Mouse (Mus musculus) CH12.LX (cell line): ENCODE data around the gene Lbr. TPM values are rescaled to one million over a fixed set of nuclear protein-coding genes. Genes with fewer than 3 reads are reported as not detected.
A peak's percentile ranks its signal among the peaks of the same experiment; 100 is the strongest.

ENCODE experiments used
- DNase-seq: peaks from one replicate; pipeline ENCODE4 v3.0.0-alpha.2; 2013; ENCODE audit errors: extremely low read depth
- H3K27ac ChIP-seq: 2 replicates; pipeline ENCODE4 v1.5.1; 2012; ENCODE audit warnings: low read depth, mild to moderate bottlenecking, control low read depth, moderate library complexity; ENCODE audit not compliant: insufficient read depth
- H3K27me3 ChIP-seq: replicated peaks from 2 replicates; pipeline ENCODE3; 2012; ENCODE audit warnings: inconsistent platforms
- H3K36me3 ChIP-seq, 2 experiments: replicated peaks in 1 of 2; 2 replicates each; pipeline versions ENCODE3 to v1.6.1; 2012; ENCODE audit warnings: inconsistent platforms in 1 of 2, low read length in 1 of 2, mild to moderate bottlenecking in 1 of 2, mixed read lengths in 1 of 2, moderate library complexity in 1 of 2; ENCODE audit not compliant: control insufficient read depth in 1 of 2, insufficient read depth in 1 of 2
- H3K4me1 ChIP-seq, 2 experiments: 2 replicates each; pipeline ENCODE4 v1.6.1; 2012; ENCODE audit warnings: inconsistent platforms in 1 of 2, moderate library complexity in 1 of 2; ENCODE audit not compliant: insufficient read depth in 2 of 2, control insufficient read depth in 1 of 2
- H3K4me2 ChIP-seq: 2 replicates; pipeline ENCODE4 v1.6.1; 2012; ENCODE audit warnings: low read depth, mild to moderate bottlenecking, control low read depth; ENCODE audit not compliant: poor library complexity, insufficient read depth, severe bottlenecking
- H3K4me3 ChIP-seq, 3 experiments: fragments of 150-350 bp in 1 of 3; sonication (generic) in 1 of 3; replicated peaks in 1 of 3; 2 replicates each; pipeline versions ENCODE3 to v1.5.1; 2011 to 2012; ENCODE audit warnings: low read depth in 2 of 3, low read length in 2 of 3, mild to moderate bottlenecking in 2 of 3, moderate library complexity in 2 of 3, control low read depth in 1 of 3, improper control_type of control experiment in 1 of 3, inconsistent platforms in 1 of 3, mixed read lengths in 1 of 3; ENCODE audit not compliant: poor library complexity in 1 of 3
- H3K79me2 ChIP-seq: replicated peaks from 2 replicates; pipeline ENCODE4 v1.6.1; 2012; ENCODE audit warnings: mild to moderate bottlenecking, moderate library complexity; ENCODE audit not compliant: control insufficient read depth, poor library complexity, insufficient read depth, severe bottlenecking; ENCODE audit errors: extremely low read depth
- H3K9ac ChIP-seq: 2 replicates; pipeline ENCODE4 v1.6.1; 2012; ENCODE audit warnings: low read depth, mild to moderate bottlenecking, control low read depth, moderate library complexity; ENCODE audit not compliant: insufficient read depth
- H3K9me3 ChIP-seq: replicated peaks from 2 replicates; pipeline ENCODE3; 2012; ENCODE audit warnings: low read length, inconsistent platforms, mixed read lengths
- CHD1 ChIP-seq: IDR thresholded peaks from 2 replicates; pipeline ENCODE4 v1.6.1; 2012; ENCODE audit warnings: low read depth, low read length, improper control_type of control experiment, inconsistent platforms
- CHD2 ChIP-seq: IDR thresholded peaks from 2 replicates; pipeline ENCODE4 v1.6.1; 2011; ENCODE audit warnings: low read length, improper control_type of control experiment
- CTCF ChIP-seq, 2 experiments: IDR thresholded peaks in 1 of 2; conservative IDR thresholded peaks in 1 of 2; 2 replicates each; pipeline ENCODE4 v1.5.1; 2011 to 2012; ENCODE audit warnings: low read depth in 2 of 2, low read length in 2 of 2, improper control_type of control experiment in 1 of 2, inconsistent platforms in 1 of 2, mild to moderate bottlenecking in 1 of 2, moderate library complexity in 1 of 2
- EP300 ChIP-seq: IDR thresholded peaks from 2 replicates; pipeline ENCODE4 v1.6.1; 2011; ENCODE audit warnings: low read length, improper control_type of control experiment
- IRF4 ChIP-seq: IDR thresholded peaks from 2 replicates; pipeline ENCODE4 v1.6.1; 2014; ENCODE audit warnings: low read depth, mild to moderate bottlenecking, inconsistent platforms, low read length, improper control_type of control experiment
- JUN ChIP-seq: IDR thresholded peaks from 2 replicates; pipeline ENCODE4 v1.6.1; 2011; ENCODE audit warnings: low read depth, mild to moderate bottlenecking, low read length, improper control_type of control experiment, moderate library complexity; ENCODE audit not compliant: insufficient read depth
- KAT2A ChIP-seq: IDR thresholded peaks from 2 replicates; pipeline ENCODE4 v1.6.1; 2012; ENCODE audit warnings: low read length, improper control_type of control experiment, inconsistent platforms; ENCODE audit not compliant: insufficient replicate concordance
- MAFK ChIP-seq: IDR thresholded peaks from 2 replicates; pipeline ENCODE4 v1.6.1; 2011; ENCODE audit warnings: low read length, improper control_type of control experiment; ENCODE audit not compliant: insufficient replicate concordance
- MAZ ChIP-seq: IDR thresholded peaks from 2 replicates; pipeline ENCODE4 v1.6.1; 2012; ENCODE audit warnings: low read depth, mild to moderate bottlenecking, inconsistent platforms, low read length, improper control_type of control experiment, moderate library complexity
- NRF1 ChIP-seq: IDR thresholded peaks from 2 replicates; pipeline ENCODE4 v1.6.1; 2014; ENCODE audit warnings: low read depth, mild to moderate bottlenecking, inconsistent platforms, low read length, improper control_type of control experiment, moderate library complexity
- PAX5 ChIP-seq: IDR thresholded peaks from 2 replicates; pipeline ENCODE4 v1.6.1; 2012; ENCODE audit warnings: low read length, inconsistent platforms, mixed read lengths
- POLR2AphosphoS2 ChIP-seq: IDR thresholded peaks from 2 replicates; pipeline ENCODE4 v1.6.1; 2011; ENCODE audit warnings: low read depth, low read length, improper control_type of control experiment
- RCOR1 ChIP-seq: conservative IDR thresholded peaks from 2 replicates; pipeline ENCODE4 v1.6.1; 2012; ENCODE audit warnings: low read depth, mild to moderate bottlenecking, inconsistent platforms, low read length, improper control_type of control experiment
- SMC3 ChIP-seq: IDR thresholded peaks from 2 replicates; pipeline ENCODE4 v1.6.1; 2011; ENCODE audit warnings: low read depth, low read length, improper control_type of control experiment
- TBP ChIP-seq: conservative IDR thresholded peaks from 2 replicates; pipeline ENCODE4 v1.6.1; 2011; ENCODE audit warnings: low read depth, low read length, improper control_type of control experiment
- TCF12 ChIP-seq: IDR thresholded peaks from 2 replicates; pipeline ENCODE4 v1.6.1; 2014; ENCODE audit warnings: low read depth, mild to moderate bottlenecking, inconsistent platforms, low read length, improper control_type of control experiment
- USF1 ChIP-seq: IDR thresholded peaks from 2 replicates; pipeline ENCODE4 v1.6.1; 2014; ENCODE audit warnings: low read depth, mild to moderate bottlenecking, inconsistent platforms, low read length, improper control_type of control experiment
- ZC3H11A ChIP-seq: IDR thresholded peaks from 2 replicates; pipeline ENCODE4 v1.6.1; 2012; ENCODE audit warnings: low read depth, mild to moderate bottlenecking, inconsistent platforms, low read length, improper control_type of control experiment
- ZMIZ1 ChIP-seq: IDR thresholded peaks from 2 replicates; pipeline ENCODE4 v1.6.1; 2012; ENCODE audit warnings: low read depth, mild to moderate bottlenecking, inconsistent platforms, low read length, improper control_type of control experiment
- ZNF384 ChIP-seq: IDR thresholded peaks from 2 replicates; pipeline ENCODE4 v1.6.1; 2012; ENCODE audit warnings: low read depth, low read length, improper control_type of control experiment, inconsistent platforms
- dilution Hi-C: fragments of 300-500 bp; cut with MboI; formaldehyde crosslinking; loops from 2 replicates; pipeline ENCODE4 v1.14.3; 2020; ENCODE audit warnings: low sequenced_read_pairs; ENCODE audit not compliant: extremely low pct_unique_long_range_greater_than_20kb, extremely low pct_ligation_motif_present
- in situ Hi-C: fragments of 300-500 bp; cut with MboI; formaldehyde crosslinking; loops from 3 replicates; pipeline ENCODE4 v1.14.3; 2019; ENCODE audit warnings: low sequenced_read_pairs, low pct_ligation_motif_present, low pct_unique_long_range_greater_than_20kb, mixed read lengths
- polyA plus RNA-seq: library from polyadenylated mRNA; unstranded; fragments of >175 nt; gene quantifications from 2 replicates; pipeline ENCODE4 v1.2.1, GENCODE M21; 2012; ENCODE audit warnings: low read depth; ENCODE audit not compliant: insufficient read length
- total RNA-seq, 2 experiments: library from RNA; depleted of rRNA; stranded (reverse); fragments of 300-350 nt in 1 of 2; fragments of >200 nt in 1 of 2; gene quantifications; 2 replicates each; pipeline ENCODE4 v1.2.3; 2012 to 2014

Lbr gene
- total and polyA plus RNA-seq, 3 experiments: 78.4 to 142 (median 113) TPM

GRCm38 (mm10) chr1:181839746-181840366, 3.0 kb downstream of the Lbr start:
- Histone ChIP-seq H3K4me3 (peak overlapping the region; percentile 21 to 35 (median 32)), H3K9me3 (no peaks in the 10 kb centered on the region)
- in situ Hi-C loops: loop anchor here (5.0 kb wide), 1 partner anchor 42 kb away; no protein-coding TSS in a partner anchor
- TF ChIP-seq PAX5 (no peak), MAZ (no peak)
- TF ChIP-seq, all 38 proteins: peak for 0
- Histone ChIP-seq H3K4me1 (peaks cover 4 to 37% of the 10 kb centered on the region in 2 experiments; a peak in 3 of 4 replicates), H3K27ac (no peak overlapping the region), H3K79me2 (peaks cover 70% of the 10 kb centered on the region), H3K27me3 (peaks cover 12% of the 10 kb centered on the region), H3K36me3 (peaks cover 27 to 38% of the 10 kb centered on the region in 2 experiments), H3K4me2 (peak overlapping the region; percentile 97), H3K9ac (peak overlapping the region; percentile 87)
- dilution Hi-C loops: no loop called here
- DNase-seq: no peak

GRCm38 (mm10) chr1:181838111-181838510, 4.7 kb downstream of the Lbr start:
- no peak overlapping the region for H3K27ac ChIP-seq
- dilution Hi-C loops (no loop called here), in situ Hi-C loops (no loop called here)
- no peak overlapping the region for H3K9ac ChIP-seq
- H3K36me3 ChIP-seq: peaks cover 35 to 50% of the 10 kb centered on the region in 2 experiments
- no peaks in the 10 kb centered on the region for H3K9me3 ChIP-seq
- H3K79me2 ChIP-seq: peaks cover 72% of the 10 kb centered on the region
- H3K27me3 ChIP-seq: no peaks in the 10 kb centered on the region
- no peak overlapping the region for H3K4me3 ChIP-seq
- H3K4me1 ChIP-seq: peaks cover 4 to 26% of the 10 kb centered on the region in 2 experiments; a peak in 3 of 4 replicates
- DNase-seq: no peak
- no peak overlapping the region for H3K4me2 ChIP-seq
- no peak for TF ChIP-seq ZNF384
- TF ChIP-seq SMC3: no peak
- TF ChIP-seq USF1: no peak
- TF ChIP-seq JUN: no peak
- TF ChIP-seq CTCF (conservative IDR thresholded peaks at IDR 0.05 in 1 of 2, IDR thresholded peaks at IDR 0.05 in 1 of 2; ENCODE audit: low read depth in 2 of 2, low read length in 2 of 2): no peak
- TF ChIP-seq CHD2: no peak
- TF ChIP-seq POLR2AphosphoS2: no peak
- TF ChIP-seq IRF4: no peak
- TF ChIP-seq ZC3H11A: no peak
- TF ChIP-seq NRF1: no peak
- TF ChIP-seq TBP: no peak
- no peak for TF ChIP-seq TCF12
- TF ChIP-seq RCOR1: no peak
- TF ChIP-seq KAT2A: no peak
- TF ChIP-seq EP300: no peak
- no peak for TF ChIP-seq MAFK
- no peak for TF ChIP-seq CHD1
- no peak for TF ChIP-seq ZMIZ1
